Mouse (Mus musculus) C2C12 (cell line): ENCODE measurements around the gene Syvn1. TPM values are rescaled to one million over a fixed set of nuclear protein-coding genes. Genes with fewer than 3 reads are reported as not detected.

Experiments used
- H3K27me3 ChIP-seq: one replicate; pipeline ENCODE4 v1.6.1; 2011; ENCODE audit not compliant: control insufficient read depth, insufficient read depth, insufficient read length
- H3K36me3 ChIP-seq: one replicate; pipeline ENCODE4 v1.6.1; 2011; ENCODE audit not compliant: control insufficient read depth, insufficient read depth
- H3K4me3 ChIP-seq: one replicate; pipeline ENCODE4 v1.5.1; 2011; ENCODE audit warnings: mild to moderate bottlenecking, control low read depth; ENCODE audit not compliant: poor library complexity, insufficient read depth, severe bottlenecking
- H3K79me2 ChIP-seq: one replicate; pipeline ENCODE4 v1.6.1; 2011; ENCODE audit not compliant: control insufficient read depth, insufficient read depth
- H3K79me3 ChIP-seq: one replicate; pipeline ENCODE4 v1.6.1; 2011; ENCODE audit warnings: low read depth, control low read depth
- H3ac ChIP-seq: one replicate; pipeline ENCODE3; 2011; ENCODE audit warnings: low read depth; ENCODE audit not compliant: control insufficient read depth, insufficient read length
- CEBPB ChIP-seq: IDR thresholded peaks from one replicate; pipeline ENCODE4 v1.6.1; 2011; ENCODE audit warnings: low read depth, mild to moderate bottlenecking, control low read depth, moderate library complexity
- CTCF ChIP-seq: IDR thresholded peaks from one replicate; pipeline ENCODE4 v1.5.1; 2011; ENCODE audit not compliant: control insufficient read depth, insufficient read depth, insufficient read length
- FOSL1 ChIP-seq: IDR thresholded peaks from one replicate; pipeline ENCODE4 v1.8.0; 2011; ENCODE audit warnings: mild to moderate bottlenecking, low read length; ENCODE audit not compliant: poor library complexity, insufficient read depth, severe bottlenecking
- MAX ChIP-seq: IDR thresholded peaks from one replicate; pipeline ENCODE4 v1.6.1; 2011; ENCODE audit warnings: mild to moderate bottlenecking, control low read depth
- MYOD1 ChIP-seq: IDR thresholded peaks from one replicate; pipeline ENCODE4 v1.6.1; 2011; ENCODE audit warnings: low read depth; ENCODE audit not compliant: control insufficient read depth, insufficient read length
- MYOG ChIP-seq: IDR thresholded peaks from one replicate; pipeline ENCODE4 v1.6.1; 2011; ENCODE audit not compliant: control insufficient read depth, insufficient read length; ENCODE audit errors: extremely low read depth
- USF1 ChIP-seq: IDR thresholded peaks from one replicate; pipeline ENCODE4 v1.6.1; 2011; ENCODE audit warnings: low read depth, mild to moderate bottlenecking, control low read depth, moderate library complexity
- polyA plus RNA-seq: library from polyadenylated mRNA; unstranded; fragments of >200 nt; fragmentation: generic; extraction: Trizol; gene quantifications from one replicate; pipeline ENCODE4 v1.2.1, GENCODE M21; 2012; ENCODE audit warnings: missing spikeins

Syvn1 gene
- polyA plus RNA-seq, 1 experiment = 18.7 TPM

DNA sequence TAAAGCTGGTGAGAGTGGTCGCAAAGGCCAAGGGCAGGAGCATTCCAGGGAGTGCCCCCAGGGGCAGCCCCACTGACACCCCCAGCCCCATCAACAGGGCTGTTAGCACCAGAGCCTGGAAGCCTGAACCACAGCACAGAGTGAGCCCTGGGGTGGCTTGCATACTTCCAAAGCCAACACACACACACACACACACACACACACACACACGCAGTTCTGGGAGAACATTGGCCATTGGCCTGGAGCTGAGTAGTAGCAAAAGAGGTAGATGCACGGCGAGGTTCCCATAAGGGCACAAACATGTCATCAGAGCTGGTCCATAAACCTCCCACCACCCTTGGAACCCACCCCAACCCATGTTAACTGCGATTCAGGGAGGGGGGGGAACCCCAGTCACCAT, 20.2 kb downstream of the Syvn1 start:
- Histone ChIP-seq H3K36me3 (peaks cover 9% of the 10 kb centered on the region), H3ac (peak overlapping the region; percentile 47), H3K79me2 (peaks cover 18% of the 10 kb centered on the region), H3K27me3 (no peaks in the 10 kb centered on the region), H3K4me3 (peak overlapping the region; percentile 30), H3K79me3 (peaks cover 13% of the 10 kb centered on the region)
- TF ChIP-seq FOSL1 = no peak
- no peak for TF ChIP-seq CEBPB
- no peak for TF ChIP-seq MYOG
- TF ChIP-seq MYOD1 = no peak
- no peak for TF ChIP-seq MAX
- TF ChIP-seq CTCF = no peak
- no peak for TF ChIP-seq USF1

DNA sequence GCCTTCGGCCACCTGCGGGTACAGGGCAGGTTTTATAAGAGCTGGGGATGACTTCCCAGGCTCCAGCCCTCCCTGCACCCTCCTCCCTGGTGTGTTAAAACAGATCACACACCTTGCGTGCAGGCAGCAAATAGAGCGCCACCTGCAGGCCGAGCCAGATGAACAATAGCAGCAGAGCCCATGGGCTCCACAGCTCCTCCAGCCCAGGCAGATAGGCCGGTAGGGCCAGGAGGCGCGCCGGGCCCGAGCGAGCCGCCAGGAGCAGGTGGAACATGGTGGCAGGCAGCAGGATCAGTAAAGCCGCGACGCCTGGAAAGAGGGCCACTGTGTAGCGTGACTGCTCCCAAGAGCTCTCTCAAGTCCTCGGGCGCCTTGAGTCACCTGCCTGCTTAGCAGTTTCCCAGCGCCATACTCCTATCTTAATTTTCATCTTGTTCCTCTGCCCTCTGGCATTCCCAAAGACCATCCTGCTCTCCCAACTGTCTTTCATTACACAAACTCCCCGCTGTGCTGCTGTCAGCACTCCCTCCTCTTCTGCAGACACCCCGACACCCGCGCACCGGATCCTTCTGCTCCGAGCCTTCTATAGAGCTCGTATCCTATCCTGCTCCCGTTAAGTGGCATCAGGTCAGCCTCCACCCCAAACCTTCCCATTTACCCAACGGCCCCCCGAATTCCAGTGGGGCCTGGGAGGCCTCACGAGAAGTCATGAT, 20.8 kb downstream of the Syvn1 start:
- Histone ChIP-seq H3K4me3 (peak overlapping the region; percentile 30), H3K79me3 (peaks cover 7% of the 10 kb centered on the region), H3K27me3 (no peaks in the 10 kb centered on the region), H3ac (peak overlapping the region; percentile 47), H3K36me3 (peaks cover 9% of the 10 kb centered on the region), H3K79me2 (peaks cover 12% of the 10 kb centered on the region)
- no peak for TF ChIP-seq CEBPB
- TF ChIP-seq CTCF = peak; percentile 92
- TF ChIP-seq USF1 = no peak
- no peak for TF ChIP-seq MYOD1

GRCm38 (mm10) chr19:6067724-6068415, 21.5 kb downstream of the Syvn1 start, which contains the start of gene Tm7sf2:
Tm7sf2 (minus strand) TSS chr19:6068373.
- peaks cover 5% of the 10 kb centered on the region for H3K79me2 ChIP-seq
- H3K36me3 ChIP-seq = peaks cover 9% of the 10 kb centered on the region
- H3ac ChIP-seq = peak within 1 kb of the TSS; percentile 47
- H3K79me3 ChIP-seq = peaks cover 2% of the 10 kb centered on the region
- H3K4me3 ChIP-seq = peak within 1 kb of the TSS; percentile 30
- no peak for TF ChIP-seq USF1
- TF ChIP-seq FOSL1 = no peak
- TF ChIP-seq CTCF = no peak
- TF ChIP-seq CEBPB = no peak
- no peak for TF ChIP-seq MAX
- no peak for TF ChIP-seq MYOD1
- no peak for TF ChIP-seq MYOG
- no peaks in the 10 kb centered on the region for H3K27me3 ChIP-seq

GRCm38 (mm10) chr19:6068951-6069350, 22.6 kb downstream of the Syvn1 start:
- Histone ChIP-seq H3K4me3 (no peak overlapping the region), H3ac (no peak overlapping the region), H3K36me3 (peaks cover 9% of the 10 kb centered on the region), H3K27me3 (no peaks in the 10 kb centered on the region), H3K79me3 (no peaks in the 10 kb centered on the region), H3K79me2 (no peaks in the 10 kb centered on the region)
- TF ChIP-seq MYOD1 (no peak), FOSL1 (no peak)

GRCm38 (mm10) chr19:6069851-6070250, 23.5 kb downstream of the Syvn1 start:
- peaks cover 15% of the 10 kb centered on the region for H3K36me3 ChIP-seq
- H3K79me2 ChIP-seq = peaks cover 8% of the 10 kb centered on the region
- no peaks in the 10 kb centered on the region for H3K27me3 ChIP-seq
- H3K4me3 ChIP-seq = no peak overlapping the region
- H3K79me3 ChIP-seq = no peaks in the 10 kb centered on the region
- no peak overlapping the region for H3ac ChIP-seq
- TF ChIP-seq USF1 = no peak

DNA sequence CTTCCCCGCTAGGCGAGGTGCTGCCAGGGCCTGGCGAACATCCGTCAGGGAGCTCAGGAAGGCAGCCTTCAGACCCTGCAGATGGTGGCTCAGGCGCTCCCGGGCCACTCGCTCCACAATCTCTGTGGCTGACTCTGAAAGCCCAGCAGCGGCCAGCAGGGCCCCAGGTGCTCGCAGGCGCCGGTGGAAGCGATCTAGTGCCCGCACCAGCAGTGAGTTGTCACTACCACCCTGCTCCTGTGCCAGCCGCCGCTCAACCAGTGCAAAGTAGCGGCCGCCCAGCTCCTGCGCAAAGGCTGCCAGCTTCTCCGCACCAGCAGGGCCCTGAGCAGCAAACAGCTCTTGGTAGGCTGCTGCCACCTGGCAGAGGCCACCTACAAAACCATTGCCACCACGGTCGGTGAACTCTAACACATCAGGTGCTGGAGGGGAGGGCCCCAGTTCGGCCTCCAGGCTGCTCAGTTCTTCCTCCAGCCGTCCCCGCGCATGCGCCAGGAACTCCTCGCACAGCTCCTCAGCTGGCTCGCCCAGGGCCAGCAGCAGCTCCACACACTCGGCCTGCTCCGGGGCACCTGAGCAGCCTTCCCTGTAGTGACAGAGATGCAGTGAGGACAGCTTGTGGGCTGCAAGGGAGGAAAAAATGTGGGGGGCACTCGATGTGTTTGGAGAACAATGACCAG, 24.3 kb downstream of the Syvn1 start:
- no peaks in the 10 kb centered on the region for H3K27me3 ChIP-seq
- no peaks in the 10 kb centered on the region for H3K79me3 ChIP-seq
- peaks cover 16% of the 10 kb centered on the region for H3K79me2 ChIP-seq
- TF ChIP-seq MYOD1 (no peak), CTCF (no peak), FOSL1 (no peak), MYOG (no peak), CEBPB (no peak), MAX (no peak), USF1 (no peak)
- no peak overlapping the region for H3ac ChIP-seq
- no peak overlapping the region for H3K4me3 ChIP-seq
- H3K36me3 ChIP-seq = peaks cover 16% of the 10 kb centered on the region
